Mouse (Mus musculus) CD4-positive, CD25-positive, alpha-beta regulatory T cell (primary cell): Measurements from ENCODE around the gene Ces2c. TPM values are rescaled to one million over a fixed set of nuclear protein-coding genes. Genes with fewer than 3 reads are reported as not detected.

Source experiments
- polyA plus RNA-seq: library from polyadenylated mRNA; unstranded; fragments of 100-300 nt; shearing (Covaris generic); gene quantifications from one replicate; pipeline ENCODE4 v1.2.1, GENCODE M21; 2017

The Ces2c gene
- 6.8 TPM for polyA plus RNA-seq

GRCm38 (mm10) chr8:104846831-104847230 is at the start of gene Ces2c:
Gene Ces2c, plus strand, starts transcription at chr8:104847068.

GRCm38 (mm10) chr8:104831440-104831839 is 15.4 kb upstream of the Ces2c start, which contains the start of gene Ces2b:
Gene Ces2b, plus strand, starts transcription at chr8:104831572.

Other genes with a start within 250 kb of the Ces2c start
- not detected for gene Cdh16, start 222.7 kb upstream of the Ces2c start, polyA plus RNA-seq
- 59.8 TPM for gene Rrad, start 215.7 kb upstream of the Ces2c start, polyA plus RNA-seq
- gene Ciao2b, start 205.1 kb upstream of the Ces2c start, polyA plus RNA-seq, result 114 TPM
- 0.12 TPM for gene Ces2a, start 113.1 kb upstream of the Ces2c start, polyA plus RNA-seq
- not detected for gene Ces2b, start 15.5 kb upstream of the Ces2c start, polyA plus RNA-seq
- gene Ces2e, start 79.2 kb downstream of the Ces2c start, polyA plus RNA-seq, result not detected
- gene Ces2f, start 100.3 kb downstream of the Ces2c start, polyA plus RNA-seq, result not detected
- not detected for gene Ces2g, start 114.7 kb downstream of the Ces2c start, polyA plus RNA-seq
- not detected for gene Ces2h, start 153.8 kb downstream of the Ces2c start, polyA plus RNA-seq
- not detected for gene Ces3a, start 201.5 kb downstream of the Ces2c start, polyA plus RNA-seq
- gene Ces3b, start 236.7 kb downstream of the Ces2c start, polyA plus RNA-seq, result not detected